Mouse (Mus musculus): Measurements from ENCODE around the gene Hist1h3g. TPM values are rescaled to one million over a fixed set of nuclear protein-coding genes. Genes with fewer than 3 reads are reported as not detected.

Hist1h3g gene
- polyA plus RNA-seq, 1 experiment = 16.1 TPM

DNA sequence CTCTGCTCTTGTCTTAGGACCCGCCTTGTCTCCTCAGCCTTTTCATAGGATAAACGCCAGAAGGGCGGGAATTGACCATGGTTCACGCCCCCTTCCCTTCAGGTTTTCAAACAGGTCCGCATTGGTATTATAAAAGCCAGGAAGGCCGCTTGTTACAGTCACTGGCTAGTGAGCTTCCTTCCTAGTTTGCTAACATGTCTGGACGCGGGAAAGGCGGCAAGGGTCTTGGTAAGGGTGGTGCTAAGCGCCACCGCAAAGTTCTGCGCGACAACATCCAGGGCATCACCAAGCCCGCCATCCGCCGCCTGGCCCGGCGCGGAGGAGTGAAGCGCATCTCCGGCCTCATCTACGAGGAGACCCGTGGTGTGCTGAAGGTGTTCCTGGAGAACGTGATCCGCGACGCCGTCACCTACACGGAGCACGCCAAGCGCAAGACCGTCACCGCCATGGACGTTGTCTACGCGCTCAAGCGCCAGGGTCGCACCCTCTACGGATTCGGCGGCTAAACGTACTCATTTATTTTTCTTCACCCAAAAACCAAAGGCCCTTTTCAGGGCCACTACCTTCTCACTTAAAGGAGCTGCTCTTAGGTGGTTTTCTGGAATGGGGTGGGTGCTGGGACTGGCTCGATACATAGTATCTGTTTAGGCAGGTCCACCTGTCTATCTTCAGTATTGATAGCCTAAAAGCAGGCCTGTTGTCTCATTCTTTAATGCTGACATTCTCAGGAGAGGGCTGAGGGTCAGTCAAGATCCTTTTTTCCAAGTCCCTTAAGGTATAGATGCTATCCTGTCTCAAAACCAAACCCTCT, 46.4 kb downstream of the Hist1h3g start, which contains the start of gene Hist1h4d:
Hist1h4d (plus strand) TSS at position 191 of the 811 bp plus-strand sequence.
- Histone ChIP-seq H3K4me3 (replicated peaks; ENCODE audit: control insufficient read depth, low read depth, low read length) (peak within 1 kb of the TSS; percentile 74), H3K27ac (ENCODE audit: control insufficient read depth, insufficient read depth, low read depth, low read length, poor library complexity) (peak within 1 kb of the TSS; percentile 97), H3K4me1 (ENCODE audit: control insufficient read depth, insufficient read depth, low read length) (no peaks in the 10 kb centered on the region; the same call in 1 of the 2 replicates)
- WGBS = under 1% methylated on average over 43 of the region's 43 CpGs
- peak; percentile 100 for TF ChIP-seq POLR2A (IDR thresholded peaks at IDR 0.05; ENCODE audit: borderline replicate concordance, control insufficient read depth, low read depth, low read length)
- no peak for TF ChIP-seq CTCF (IDR thresholded peaks at IDR 0.05; ENCODE audit: control insufficient read depth, insufficient read depth, low read length)

- TF ChIP-seq CTCF (IDR thresholded peaks at IDR 0.05; ENCODE audit: control insufficient read depth, insufficient read depth, low read length) = no peak
- TF ChIP-seq POLR2A (IDR thresholded peaks at IDR 0.05; ENCODE audit: borderline replicate concordance, control insufficient read depth, low read depth, low read length) = no peak
- Histone ChIP-seq H3K27ac (ENCODE audit: control insufficient read depth, insufficient read depth, low read depth, low read length, poor library complexity) (peak overlapping the region; percentile 97), H3K4me3 (replicated peaks; ENCODE audit: control insufficient read depth, low read depth, low read length) (peak overlapping the region; percentile 74), H3K4me1 (ENCODE audit: control insufficient read depth, insufficient read depth, low read length) (peaks cover 1% of the 10 kb centered on the region; the same call in 1 of the 2 replicates)
- WGBS = 22% methylated on average over 6 of the region's 6 CpGs
These were observed 47.2 kb downstream of the Hist1h3g start for GRCm38 (mm10) chr13:23582219-23583056.

DNA sequence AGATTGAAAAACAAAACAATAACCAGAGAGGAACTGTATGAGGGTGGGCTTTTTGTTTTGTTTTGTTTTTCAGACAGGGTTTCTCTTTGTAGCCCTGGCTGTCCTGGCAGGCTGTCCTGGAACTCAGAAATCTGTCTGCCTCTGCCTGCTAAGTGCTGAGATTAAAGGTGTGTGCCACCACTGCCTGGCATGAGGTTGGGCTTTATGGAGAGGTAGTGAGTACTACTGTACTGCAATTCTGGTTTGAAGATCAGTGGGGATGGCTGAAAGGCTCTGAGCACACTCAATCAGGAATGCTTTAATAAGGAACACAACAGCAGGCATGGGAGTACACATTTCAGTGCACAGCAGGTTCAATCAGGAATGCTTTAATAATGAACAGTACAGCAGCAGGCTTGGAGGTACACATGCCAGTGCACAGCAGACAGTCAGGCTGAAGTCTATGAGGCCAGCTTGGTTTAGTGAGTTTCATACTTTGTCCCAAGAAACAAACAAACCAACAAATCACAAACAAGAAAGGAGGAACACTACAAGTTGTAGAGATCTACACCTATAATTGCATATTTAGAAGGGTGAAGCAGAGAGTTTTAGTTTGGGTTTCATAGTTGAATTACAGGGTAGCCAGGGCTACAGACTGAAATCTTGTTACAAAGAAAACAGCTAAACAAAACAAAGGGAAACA, 48.3 kb downstream of the Hist1h3g start:
- Histone ChIP-seq H3K4me3 (replicated peaks; ENCODE audit: control insufficient read depth, low read depth, low read length) (no peak overlapping the region), H3K4me1 (ENCODE audit: control insufficient read depth, insufficient read depth, low read length) (peaks cover 3% of the 10 kb centered on the region; the same call in 1 of the 2 replicates), H3K27ac (ENCODE audit: control insufficient read depth, insufficient read depth, low read depth, low read length, poor library complexity) (peak overlapping the region; percentile 67; the same call in 1 of the 2 replicates)
- TF ChIP-seq POLR2A (IDR thresholded peaks at IDR 0.05; ENCODE audit: borderline replicate concordance, control insufficient read depth, low read depth, low read length) (no peak), CTCF (IDR thresholded peaks at IDR 0.05; ENCODE audit: control insufficient read depth, insufficient read depth, low read length) (no peak)

GRCm38 (mm10) chr13:23584331-23584730, 49.1 kb downstream of the Hist1h3g start:
- Histone ChIP-seq H3K27ac (ENCODE audit: control insufficient read depth, insufficient read depth, low read depth, low read length, poor library complexity) (peak overlapping the region; percentile 70), H3K4me1 (ENCODE audit: control insufficient read depth, insufficient read depth, low read length) (peaks cover 3% of the 10 kb centered on the region; the same call in 1 of the 2 replicates), H3K4me3 (replicated peaks; ENCODE audit: control insufficient read depth, low read depth, low read length) (peak overlapping the region; percentile 38)
- TF ChIP-seq POLR2A (IDR thresholded peaks at IDR 0.05; ENCODE audit: borderline replicate concordance, control insufficient read depth, low read depth, low read length) (no peak), CTCF (IDR thresholded peaks at IDR 0.05; ENCODE audit: control insufficient read depth, insufficient read depth, low read length) (no peak)

GRCm38 (mm10) chr13:23585029-23585441, 49.8 kb downstream of the Hist1h3g start:
- TF ChIP-seq CTCF (IDR thresholded peaks at IDR 0.05; ENCODE audit: control insufficient read depth, insufficient read depth, low read length) (no peak), POLR2A (IDR thresholded peaks at IDR 0.05; ENCODE audit: borderline replicate concordance, control insufficient read depth, low read depth, low read length) (0 out of 2 replicates have a peak, but pooled peaks have one; percentile 36)
- H3K27ac ChIP-seq (ENCODE audit: control insufficient read depth, insufficient read depth, low read depth, low read length, poor library complexity) = peak overlapping the region; percentile 89
- under 1% methylated on average over 21 of the region's 21 CpGs for WGBS
- peaks cover 3% of the 10 kb centered on the region; the same call in 1 of the 2 replicates for H3K4me1 ChIP-seq (ENCODE audit: control insufficient read depth, insufficient read depth, low read length)
- peak overlapping the region; percentile 65 for H3K4me3 ChIP-seq (replicated peaks; ENCODE audit: control insufficient read depth, low read depth, low read length)

Other genes with a start within 250 kb of the Hist1h3g start
- 4.2 and 6.1 TPM in 2 replicates for gene Zfp322a, start 166.2 kb upstream of the Hist1h3g start, polyA plus RNA-seq (2011; ENCODE audit: insufficient read depth, insufficient read length, low replicate concordance, missing spikeins)
- 8.5 and 10.4 TPM in 2 replicates for gene Abt1, start 111.6 kb upstream of the Hist1h3g start, polyA plus RNA-seq (2011; ENCODE audit: insufficient read depth, insufficient read length, low replicate concordance, missing spikeins)
- gene Btn1a1, start 69.5 kb upstream of the Hist1h3g start, polyA plus RNA-seq (2011; ENCODE audit: insufficient read depth, insufficient read length, low replicate concordance, missing spikeins) = 0.87 and 3.1 TPM in 2 replicates
- 0.47 TPM in 1 of 2 replicates, not detected in the other for gene Btn2a2, start 46.6 kb upstream of the Hist1h3g start, polyA plus RNA-seq (2011; ENCODE audit: insufficient read depth, insufficient read length, low replicate concordance, missing spikeins)
- gene Hist1h4h, start 4.4 kb upstream of the Hist1h3g start, polyA plus RNA-seq (2011; ENCODE audit: insufficient read depth, insufficient read length, low replicate concordance, missing spikeins) = 23.3 and 39.5 TPM in 2 replicates
- 105 and 151 TPM in 2 replicates for gene Hist1h2af, start 1.5 kb upstream of the Hist1h3g start, polyA plus RNA-seq (2011; ENCODE audit: insufficient read depth, insufficient read length, low replicate concordance, missing spikeins)
- gene Hist1h2bh, start 8.0 kb downstream of the Hist1h3g start, polyA plus RNA-seq (2011; ENCODE audit: insufficient read depth, insufficient read length, low replicate concordance, missing spikeins) = 6.8 and 11.4 TPM in 2 replicates
- gene Hist1h3f, start 8.6 kb downstream of the Hist1h3g start, polyA plus RNA-seq (2011; ENCODE audit: insufficient read depth, insufficient read length, low replicate concordance, missing spikeins) = 3.0 and 6.4 TPM in 2 replicates
- gene Hist1h4f, start 16.2 kb downstream of the Hist1h3g start, polyA plus RNA-seq (2011; ENCODE audit: insufficient read depth, insufficient read length, low replicate concordance, missing spikeins) = 114 and 284 TPM in 2 replicates
- 9.7 and 12.7 TPM in 2 replicates for gene Hist1h1d, start 17.8 kb downstream of the Hist1h3g start, polyA plus RNA-seq (2011; ENCODE audit: insufficient read depth, insufficient read length, low replicate concordance, missing spikeins)
- gene Hist1h3e, start 26.9 kb downstream of the Hist1h3g start, polyA plus RNA-seq (2011; ENCODE audit: insufficient read depth, insufficient read length, low replicate concordance, missing spikeins) = 5.3 and 12.9 TPM in 2 replicates
- gene Hist1h2ae, start 35.8 kb downstream of the Hist1h3g start, polyA plus RNA-seq (2011; ENCODE audit: insufficient read depth, insufficient read length, low replicate concordance, missing spikeins) = 12.5 and 23.9 TPM in 2 replicates
- gene Hist1h2bg, start 36.0 kb downstream of the Hist1h3g start, polyA plus RNA-seq (2011; ENCODE audit: insufficient read depth, insufficient read length, low replicate concordance, missing spikeins) = 65.5 and 109 TPM in 2 replicates
- gene Hist1h2bf, start 38.8 kb downstream of the Hist1h3g start, polyA plus RNA-seq (2011; ENCODE audit: insufficient read depth, insufficient read length, low replicate concordance, missing spikeins) = 32.4 and 40.5 TPM in 2 replicates
- 2.6 and 4.3 TPM in 2 replicates for gene Hist1h2ad, start 39.0 kb downstream of the Hist1h3g start, polyA plus RNA-seq (2011; ENCODE audit: insufficient read depth, insufficient read length, low replicate concordance, missing spikeins)
- 7.1 and 11.3 TPM in 2 replicates for gene Hist1h3d, start 40.3 kb downstream of the Hist1h3g start, polyA plus RNA-seq (2011; ENCODE audit: insufficient read depth, insufficient read length, low replicate concordance, missing spikeins)
- 50.4 and 64.8 TPM in 2 replicates for gene Hist1h4d, start 46.2 kb downstream of the Hist1h3g start, polyA plus RNA-seq (2011; ENCODE audit: insufficient read depth, insufficient read length, low replicate concordance, missing spikeins)
- 9.2 and 11.8 TPM in 2 replicates for gene Hist1h2be, start 85.7 kb downstream of the Hist1h3g start, polyA plus RNA-seq (2011; ENCODE audit: insufficient read depth, insufficient read length, low replicate concordance, missing spikeins)
- gene Hist1h1e, start 87.1 kb downstream of the Hist1h3g start, polyA plus RNA-seq (2011; ENCODE audit: insufficient read depth, insufficient read length, low replicate concordance, missing spikeins) = 27.6 and 54.3 TPM in 2 replicates
- gene Hist1h2ac, start 148.5 kb downstream of the Hist1h3g start, polyA plus RNA-seq (2011; ENCODE audit: insufficient read depth, insufficient read length, low replicate concordance, missing spikeins) = 2.0 and 3.7 TPM in 2 replicates
- 42.9 and 54.0 TPM in 2 replicates for gene Hist1h2bc, start 148.8 kb downstream of the Hist1h3g start, polyA plus RNA-seq (2011; ENCODE audit: insufficient read depth, insufficient read length, low replicate concordance, missing spikeins)
- gene Hist1h1t, start 160.4 kb downstream of the Hist1h3g start, polyA plus RNA-seq (2011; ENCODE audit: insufficient read depth, insufficient read length, low replicate concordance, missing spikeins) = 3.9 TPM in 1 of 2 replicates, not detected in the other
- gene Hist1h4c, start 163.0 kb downstream of the Hist1h3g start, polyA plus RNA-seq (2011; ENCODE audit: insufficient read depth, insufficient read length, low replicate concordance, missing spikeins) = 7.1 and 15.1 TPM in 2 replicates
- 4.0 and 4.5 TPM in 2 replicates for gene Hfe, start 175.4 kb downstream of the Hist1h3g start, polyA plus RNA-seq (2011; ENCODE audit: insufficient read depth, insufficient read length, low replicate concordance, missing spikeins)
- 78.9 and 108 TPM in 2 replicates for gene Hist1h1c, start 203.4 kb downstream of the Hist1h3g start, polyA plus RNA-seq (2011; ENCODE audit: insufficient read depth, insufficient read length, low replicate concordance, missing spikeins)
- 42.2 and 62.6 TPM in 2 replicates for gene Hist1h3c, start 210.2 kb downstream of the Hist1h3g start, polyA plus RNA-seq (2011; ENCODE audit: insufficient read depth, insufficient read length, low replicate concordance, missing spikeins)
- 65.7 and 136 TPM in 2 replicates for gene Hist1h2bb, start 211.3 kb downstream of the Hist1h3g start, polyA plus RNA-seq (2011; ENCODE audit: insufficient read depth, insufficient read length, low replicate concordance, missing spikeins)
- gene Hist1h2ab, start 215.7 kb downstream of the Hist1h3g start, polyA plus RNA-seq (2011; ENCODE audit: insufficient read depth, insufficient read length, low replicate concordance, missing spikeins) = 30.3 and 31.4 TPM in 2 replicates
- gene Hist1h3b, start 216.8 kb downstream of the Hist1h3g start, polyA plus RNA-seq (2011; ENCODE audit: insufficient read depth, insufficient read length, low replicate concordance, missing spikeins) = 19.6 TPM in 1 of 2 replicates, not detected in the other
- 275 and 281 TPM in 2 replicates for gene Hist1h4b, start 221.6 kb downstream of the Hist1h3g start, polyA plus RNA-seq (2011; ENCODE audit: insufficient read depth, insufficient read length, low replicate concordance, missing spikeins)
- 62.7 and 98.3 TPM in 2 replicates for gene Hist1h4a, start 225.8 kb downstream of the Hist1h3g start, polyA plus RNA-seq (2011; ENCODE audit: insufficient read depth, insufficient read length, low replicate concordance, missing spikeins)
- 11.4 and 30.9 TPM in 2 replicates for gene Hist1h3a, start 227.0 kb downstream of the Hist1h3g start, polyA plus RNA-seq (2011; ENCODE audit: insufficient read depth, insufficient read length, low replicate concordance, missing spikeins)
- 38.3 and 41.6 TPM in 2 replicates for gene Hist1h1a, start 228.2 kb downstream of the Hist1h3g start, polyA plus RNA-seq (2011; ENCODE audit: insufficient read depth, insufficient read length, low replicate concordance, missing spikeins)
- gene Trim38, start 234.5 kb downstream of the Hist1h3g start, polyA plus RNA-seq (2011; ENCODE audit: insufficient read depth, insufficient read length, low replicate concordance, missing spikeins) = not detected in 2 replicates

Data from bone marrow, adult 2 months (tissue).